Mouse (Mus musculus): ENCODE measurements around the gene Gm14226.
"Not testable (repeated sequence)": the region's sequence is repeated elsewhere in the genome, so short reads cannot be mapped to it uniquely, and the experiment has no call there.

The Gm14226 gene

DNA sequence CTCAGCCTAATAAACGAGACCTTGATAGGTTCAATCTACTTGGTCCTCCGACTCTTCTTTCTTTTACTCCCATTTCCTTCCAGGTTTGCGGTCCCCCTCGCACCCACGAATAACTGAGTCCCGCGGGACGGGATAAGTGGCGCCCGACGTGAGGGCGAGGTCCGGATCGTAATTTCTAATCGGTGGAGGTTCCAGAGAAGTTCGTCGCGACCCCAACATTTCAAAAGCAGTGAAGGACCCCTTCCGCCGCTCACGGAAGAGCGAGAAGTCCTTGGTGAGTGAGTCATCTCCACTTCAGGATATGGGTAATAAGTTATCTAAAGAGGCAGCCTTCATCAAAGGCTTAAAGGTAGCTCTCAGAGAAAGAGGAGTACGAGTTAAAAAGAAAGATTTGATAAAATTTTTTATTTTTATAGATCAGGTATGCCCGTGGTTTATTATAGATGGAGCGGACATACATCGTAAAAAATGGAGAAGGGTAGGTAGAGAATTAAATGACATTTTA, at the start of gene Gm14226:
Gene Gm14226 (plus strand): TSS at position 16 of the 505 bp plus-strand sequence.
- DNase-seq (ENCODE audit: low read depth, low spot score): not testable (repeated sequence)

DNA sequence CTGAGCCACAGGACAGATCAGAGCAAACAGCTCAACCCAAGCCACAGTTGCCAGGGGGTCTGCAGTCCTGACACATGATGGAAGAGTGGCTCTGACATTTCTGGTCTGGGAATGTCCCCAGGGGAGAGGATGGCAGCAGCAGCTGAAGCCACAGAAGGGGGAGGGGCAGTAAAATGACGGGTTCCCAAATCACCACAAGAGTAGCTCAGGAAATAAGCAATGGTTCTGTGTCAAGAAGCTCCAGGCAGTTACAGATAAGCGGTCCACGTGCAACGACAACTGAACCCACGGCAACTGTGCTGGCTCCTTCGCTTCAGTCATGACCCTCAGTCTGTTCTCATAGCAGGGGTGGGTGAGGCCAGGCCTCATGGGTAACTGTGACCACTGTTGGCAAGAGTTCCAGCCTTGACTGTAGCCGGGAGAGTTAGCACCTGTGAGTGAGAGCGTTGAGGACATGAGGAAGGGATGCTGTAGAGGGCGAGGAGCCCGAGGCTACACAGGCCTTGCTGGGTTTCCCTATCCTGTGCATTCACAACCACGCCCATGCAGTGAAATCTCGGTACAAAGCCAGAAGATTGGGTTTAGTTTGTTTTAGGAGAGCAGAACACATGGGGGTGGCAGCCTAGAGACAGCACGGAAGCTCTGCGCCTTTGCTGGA, 48.2 kb upstream of the Gm14226 start:
- DNase-seq (ENCODE audit: low read depth, low spot score): not testable (repeated sequence)

DNA sequence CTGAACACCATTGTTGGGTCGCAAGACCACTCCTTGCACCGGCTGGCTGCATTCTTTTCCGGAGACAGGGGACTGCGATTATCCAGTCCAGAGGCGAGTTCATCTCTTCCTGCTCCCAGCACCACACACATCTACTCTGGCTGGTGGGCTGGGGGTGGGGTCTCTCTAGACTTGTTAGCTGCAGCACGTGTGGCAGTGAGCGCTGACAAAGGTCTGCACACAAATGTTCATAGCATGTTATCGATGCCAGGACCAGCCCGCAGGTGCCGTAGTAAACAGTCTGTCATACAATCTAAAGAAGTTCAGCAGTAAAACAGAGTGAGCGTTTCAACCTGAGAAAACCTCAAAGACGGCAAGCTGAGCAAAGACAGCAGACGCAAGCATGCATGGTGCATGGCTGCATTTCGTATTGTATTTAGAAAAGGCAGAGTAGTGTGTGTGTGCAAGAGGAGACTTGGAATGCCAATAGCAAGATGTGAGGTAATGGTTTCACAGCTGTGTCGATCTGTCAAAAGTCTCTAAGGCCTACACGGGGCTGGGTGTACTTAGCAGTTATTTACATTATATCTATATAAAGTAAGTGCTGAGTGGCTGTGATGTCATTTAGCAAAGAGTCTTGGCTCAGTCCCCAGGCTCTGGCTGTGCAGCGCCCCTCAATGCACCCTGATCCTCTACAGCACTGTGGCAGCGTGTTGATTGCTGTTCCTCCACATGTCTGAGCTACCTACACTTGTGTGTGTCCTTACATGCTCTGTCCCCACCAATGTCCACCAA, 46.0 kb upstream of the Gm14226 start:
- no peak for DNase-seq (ENCODE audit: low read depth, low spot score)

DNA sequence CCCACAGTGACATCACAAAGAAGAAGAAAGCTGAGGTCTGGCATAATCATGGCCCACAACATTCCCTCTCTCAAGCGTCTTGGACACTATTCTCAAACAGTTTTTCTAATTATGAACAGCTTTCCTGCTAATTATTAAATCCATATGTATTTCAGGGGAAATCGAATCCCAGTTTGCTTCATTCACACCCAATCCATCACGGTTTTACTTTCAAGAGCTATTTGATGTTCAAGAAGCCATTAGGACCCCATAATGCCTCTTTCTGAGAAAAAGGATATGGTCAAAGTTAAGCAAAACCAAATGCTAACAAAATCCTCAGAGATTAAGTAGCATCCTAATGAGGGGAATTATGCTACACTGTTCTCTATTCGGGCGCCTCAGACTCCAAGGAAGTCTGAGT, 45.1 kb upstream of the Gm14226 start:
- no peak for DNase-seq (ENCODE audit: low read depth, low spot score)

DNA sequence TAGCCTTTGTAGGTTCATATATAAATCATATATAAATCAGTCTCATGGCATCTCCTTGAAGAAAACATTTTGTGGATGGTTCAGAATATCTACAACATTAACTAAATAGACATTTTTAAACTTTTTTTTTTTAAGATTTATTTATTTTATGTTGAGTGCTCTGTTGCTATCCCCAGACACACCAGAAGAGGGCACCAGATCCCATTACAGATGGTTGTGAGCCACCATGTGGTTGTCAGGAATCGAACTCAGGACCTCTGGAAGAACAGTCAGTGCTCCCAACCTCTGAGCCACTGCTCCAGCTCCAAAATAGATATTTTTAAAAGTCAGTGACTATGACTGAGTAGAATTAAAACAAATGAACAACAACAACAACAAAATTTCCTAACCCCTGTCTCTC, 31.5 kb upstream of the Gm14226 start:
- peak; percentile 22 for DNase-seq (ENCODE audit: low read depth, low spot score)

DNA sequence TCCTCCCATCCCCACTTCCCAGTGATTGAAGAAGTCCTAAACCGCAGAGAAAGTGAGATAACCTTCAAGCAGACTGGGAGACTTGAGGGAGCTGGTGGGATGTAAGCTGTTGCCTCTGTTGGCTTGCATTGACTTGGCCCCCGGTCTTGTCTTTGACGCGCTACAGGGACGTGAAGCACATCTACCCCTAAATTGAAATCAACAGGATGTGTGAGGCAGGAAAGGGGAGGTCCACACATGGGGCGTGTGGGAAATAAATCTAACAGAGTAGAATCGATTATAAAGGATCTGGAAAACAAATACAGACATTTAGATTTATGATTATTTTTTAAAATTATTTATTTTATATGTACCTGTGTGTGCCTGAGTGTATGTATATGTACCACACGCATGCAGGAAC, 26.7 kb upstream of the Gm14226 start:
- no peak for DNase-seq (ENCODE audit: low read depth, low spot score)

DNA sequence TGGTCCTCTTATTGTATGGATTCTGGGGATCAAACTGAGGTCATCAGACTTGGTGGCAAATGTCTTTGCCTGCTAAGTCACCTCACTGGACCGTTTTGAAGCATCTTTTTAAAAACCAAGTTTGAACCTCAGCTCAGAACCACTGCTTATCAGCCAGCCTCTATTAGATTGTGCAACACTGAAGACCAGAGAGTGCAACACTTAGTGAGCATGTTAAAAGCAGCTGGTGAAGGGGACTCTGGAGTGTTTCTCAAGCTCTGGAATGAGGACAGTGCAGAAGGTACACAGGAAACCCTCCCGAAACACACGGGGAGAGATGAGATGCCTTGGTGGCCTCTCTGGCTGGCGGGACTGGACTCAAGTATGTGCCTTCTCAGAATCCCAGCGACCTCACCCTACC, 26.0 kb upstream of the Gm14226 start:
- no peak for DNase-seq (ENCODE audit: low read depth, low spot score)

DNA sequence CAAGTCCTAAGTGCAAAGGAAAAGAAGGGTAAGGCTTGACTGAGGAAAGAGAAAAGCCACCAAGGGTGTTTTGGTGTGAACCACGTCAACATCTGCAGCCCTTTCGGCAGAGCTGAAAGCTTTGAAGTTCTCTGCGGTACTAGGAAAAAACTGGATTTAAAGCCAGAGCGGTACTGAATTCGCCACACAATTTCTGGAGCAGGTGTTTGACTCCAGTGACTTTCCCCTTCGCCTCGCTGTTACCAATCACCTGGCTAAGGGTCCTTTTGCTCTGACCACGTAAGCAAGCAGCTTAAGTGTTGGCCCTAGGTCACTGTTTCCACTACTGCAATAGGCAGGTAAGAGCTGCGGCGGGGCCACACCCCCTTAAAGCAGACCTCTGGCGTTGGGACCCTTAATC, 12.6 kb upstream of the Gm14226 start:
- no peak for DNase-seq (ENCODE audit: low read depth, low spot score)

DNA sequence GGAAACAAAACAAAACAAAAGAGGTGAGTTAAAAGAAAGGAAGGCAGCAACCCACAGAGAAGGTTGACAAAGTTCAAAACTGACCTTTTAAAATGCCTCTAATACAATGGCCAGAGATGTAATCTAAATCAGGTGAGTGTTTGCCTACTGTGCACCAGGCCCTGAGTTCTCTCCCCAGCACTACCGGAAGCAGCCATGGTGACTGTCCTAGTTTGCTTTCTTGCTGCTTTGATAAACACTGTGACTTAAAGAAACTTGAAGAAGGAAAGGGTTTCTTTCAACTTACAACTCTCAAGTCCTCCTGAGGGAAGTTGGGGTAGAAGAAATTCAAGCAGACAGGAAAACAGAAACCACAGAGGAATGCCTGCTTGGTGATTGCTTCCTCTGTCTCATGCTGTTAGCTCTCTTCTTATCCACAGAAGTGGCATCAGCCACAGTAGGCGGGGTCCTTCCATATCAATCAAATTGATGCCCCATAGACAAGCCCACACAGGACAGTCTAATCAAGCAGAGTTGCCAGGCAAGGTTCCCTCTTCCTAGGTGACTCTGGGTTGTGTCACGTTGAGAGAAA, 6.9 kb upstream of the Gm14226 start:
- DNase-seq (ENCODE audit: low read depth, low spot score): peak; percentile 85

DNA sequence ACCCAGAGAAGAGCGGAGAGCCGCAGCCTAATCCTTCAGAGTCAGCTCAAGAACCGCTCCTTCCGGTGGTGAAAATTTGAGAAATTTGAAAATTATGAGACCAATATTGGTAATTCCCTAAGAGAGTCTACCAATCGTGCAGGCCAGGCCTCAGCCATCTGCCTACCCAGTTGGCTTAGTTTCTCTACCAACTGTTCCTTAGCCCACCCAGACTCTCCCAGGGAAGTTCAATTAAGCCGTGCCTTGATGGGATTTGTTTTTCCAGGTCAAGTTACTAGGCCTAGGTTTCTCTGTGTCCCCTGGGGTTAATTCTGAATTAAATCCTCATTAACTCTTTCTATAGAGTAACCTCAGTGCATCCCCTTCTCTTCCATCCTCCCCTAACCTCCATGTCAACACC, 5.1 kb upstream of the Gm14226 start:
- no peak for DNase-seq (ENCODE audit: low read depth, low spot score)

DNA sequence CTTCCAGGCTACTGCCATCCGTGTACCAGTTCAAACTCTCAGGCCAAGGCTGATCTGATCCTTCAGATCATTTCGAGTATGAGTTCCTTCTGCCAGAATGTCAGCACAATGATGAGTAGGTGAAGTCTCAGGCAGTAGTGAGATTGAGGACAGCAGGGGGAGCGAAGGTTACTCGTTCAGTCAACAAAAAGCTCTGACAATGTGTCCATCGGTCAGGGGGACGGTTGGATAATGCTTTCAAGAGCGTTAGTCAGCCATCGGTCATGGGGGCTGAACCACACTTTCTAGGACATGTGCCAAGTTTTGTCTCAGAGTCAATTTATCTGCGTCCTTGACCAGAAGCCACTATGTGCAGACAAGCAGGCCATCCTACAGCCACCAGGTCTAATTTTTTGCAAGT, 1.3 kb upstream of the Gm14226 start:
- not testable (repeated sequence) for DNase-seq (ENCODE audit: low read depth, low spot score)

DNA sequence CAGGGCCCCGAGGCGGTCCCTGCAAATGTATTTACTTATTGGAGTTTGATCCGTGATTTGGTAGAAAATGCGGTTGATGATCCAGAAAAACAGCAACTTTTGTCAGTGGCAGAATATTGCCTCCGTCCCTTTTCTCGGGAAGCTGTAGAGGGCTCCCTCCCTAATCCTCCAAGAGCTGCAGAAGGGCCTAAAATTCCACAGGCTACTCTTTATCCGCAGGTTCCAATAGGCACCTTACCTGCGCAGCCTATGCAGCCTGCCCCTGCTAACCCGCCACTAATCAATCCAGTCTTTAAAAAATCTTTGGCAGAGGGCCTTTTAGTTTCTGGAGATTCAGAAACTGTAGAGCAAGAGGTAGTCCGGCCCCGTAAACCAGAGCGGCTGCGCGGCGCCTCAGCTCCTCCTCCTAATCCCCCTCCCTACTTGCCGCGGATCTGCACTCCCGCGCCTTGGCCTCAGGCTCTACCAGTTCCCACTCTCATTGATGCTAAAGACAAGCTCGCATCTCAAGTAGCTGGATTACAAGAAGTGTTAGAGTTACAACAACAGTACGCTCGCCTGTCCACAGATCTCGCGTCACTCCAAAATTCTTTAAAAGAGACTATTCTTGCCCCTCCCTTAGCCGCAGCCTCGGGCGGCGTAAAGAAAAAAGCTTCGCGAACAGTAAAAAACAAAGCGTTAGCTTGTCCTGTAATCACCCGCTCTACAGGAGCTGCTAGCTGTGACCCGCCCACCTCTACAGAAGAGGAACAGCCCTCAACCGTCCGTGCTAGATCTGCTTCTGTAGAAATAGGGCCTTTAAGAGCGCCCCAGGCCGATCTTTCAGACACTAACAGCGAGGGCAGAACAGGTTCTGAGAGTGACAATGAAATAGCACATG, 936 bp downstream of the Gm14226 start:
- peak; percentile 44 for DNase-seq (ENCODE audit: low read depth, low spot score)

DNA sequence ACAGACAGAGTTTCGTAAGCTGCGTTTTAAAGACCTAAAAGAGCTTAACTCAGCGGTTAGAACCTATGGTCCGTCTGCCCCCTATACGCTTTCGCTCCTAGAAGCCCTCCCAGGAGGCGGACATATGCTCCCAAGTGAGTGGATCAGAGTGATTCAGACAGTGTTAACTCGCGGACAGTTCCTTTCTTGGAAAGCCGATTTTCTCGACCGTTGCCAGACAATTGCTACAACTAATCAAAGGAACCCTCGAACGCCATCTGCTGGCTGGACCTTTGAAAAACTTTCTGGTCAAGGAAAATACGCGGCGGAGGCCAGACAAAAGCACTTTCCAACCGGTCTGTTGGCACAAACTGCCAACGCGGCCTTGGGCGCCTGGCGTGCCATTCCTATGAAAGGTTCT, 1.6 kb downstream of the Gm14226 start:
- peak; percentile 83 for DNase-seq (ENCODE audit: low read depth, low spot score)

DNA sequence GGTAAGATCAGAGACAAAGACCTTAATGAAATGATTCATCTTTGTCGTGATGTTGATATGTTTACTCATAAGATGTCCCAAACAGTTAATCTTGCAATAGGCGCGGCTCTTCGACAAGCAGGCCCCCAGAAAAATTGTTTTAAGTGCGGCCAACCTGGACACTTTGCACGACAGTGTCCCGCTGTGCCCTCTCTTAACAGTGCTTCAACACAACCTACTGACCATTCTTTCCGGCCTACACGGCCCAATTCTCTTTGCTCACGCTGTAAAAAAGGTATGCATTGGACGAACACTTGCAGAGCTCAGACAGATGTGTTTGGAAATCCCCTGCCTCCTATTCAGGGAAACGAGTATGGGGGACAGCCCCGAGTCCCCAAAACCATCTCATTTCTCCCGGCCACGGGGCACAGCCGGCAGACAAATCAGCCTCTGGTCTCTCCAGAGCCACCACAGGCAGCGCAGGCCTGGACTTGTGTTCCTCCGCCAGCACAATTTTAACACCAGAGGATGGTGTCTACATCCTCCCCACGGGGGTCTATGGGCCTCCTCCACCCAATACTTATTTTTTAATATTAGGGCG, 2.3 kb downstream of the Gm14226 start:
- not testable (repeated sequence) for DNase-seq (ENCODE audit: low read depth, low spot score)

DNA sequence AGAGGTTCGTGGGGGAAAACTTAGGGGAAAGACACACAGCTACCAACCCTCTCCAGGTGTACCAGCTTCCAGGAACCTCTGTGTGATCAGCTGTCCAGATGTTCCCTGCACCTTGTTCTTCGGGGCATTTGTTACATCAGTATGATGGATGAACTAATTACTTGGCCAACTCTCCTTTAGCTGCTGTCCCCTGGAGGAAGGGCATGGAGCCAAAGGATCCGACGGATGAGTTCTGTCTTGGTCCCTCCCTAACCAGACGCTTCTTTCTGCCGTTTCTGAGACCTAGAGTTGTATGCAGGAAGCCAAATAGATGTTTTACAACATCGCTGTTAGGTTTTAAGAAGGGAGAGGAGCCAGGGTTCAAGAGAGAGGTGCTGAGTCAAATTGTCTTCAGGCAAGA, 12.8 kb downstream of the Gm14226 start:
- DNase-seq (ENCODE audit: low read depth, low spot score): peak; percentile 47

DNA sequence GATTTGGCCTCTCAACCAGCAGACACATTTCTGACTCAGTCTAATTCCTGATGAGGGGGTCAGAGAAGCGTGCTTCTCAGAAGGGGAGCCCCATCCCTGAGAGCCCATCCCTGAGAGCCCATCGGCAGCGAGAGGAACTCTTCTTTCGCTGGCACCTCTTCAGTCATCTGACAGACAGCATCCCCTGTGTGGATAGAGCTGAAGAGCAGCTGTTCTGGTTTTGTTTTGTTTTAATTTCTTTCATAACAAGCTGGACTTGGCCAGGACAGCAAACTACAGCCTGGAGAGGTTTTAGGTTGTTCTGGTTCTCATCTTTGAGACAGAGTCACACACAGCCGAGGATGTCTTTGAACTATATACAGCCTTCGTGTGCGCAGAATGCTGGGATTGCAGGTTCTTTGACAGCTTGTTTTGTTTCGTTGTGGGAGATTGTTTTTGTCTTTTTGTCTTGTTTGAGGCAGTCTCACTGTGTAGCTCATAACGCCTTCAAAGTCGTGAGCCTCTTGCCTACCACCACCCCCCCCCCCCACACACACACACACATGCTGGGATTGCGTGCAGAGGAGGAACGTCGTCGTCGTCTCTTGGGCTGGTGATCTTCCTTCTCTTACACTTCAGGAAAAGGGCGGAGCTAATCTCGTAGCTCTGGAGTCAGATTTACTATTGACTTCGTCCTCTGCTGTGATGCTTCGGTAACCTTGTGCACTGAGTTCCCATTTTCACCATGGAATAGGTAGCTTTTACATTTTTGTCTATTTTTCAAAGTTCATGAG, 15.1 kb downstream of the Gm14226 start:
- no peak for DNase-seq (ENCODE audit: low read depth, low spot score)

DNA sequence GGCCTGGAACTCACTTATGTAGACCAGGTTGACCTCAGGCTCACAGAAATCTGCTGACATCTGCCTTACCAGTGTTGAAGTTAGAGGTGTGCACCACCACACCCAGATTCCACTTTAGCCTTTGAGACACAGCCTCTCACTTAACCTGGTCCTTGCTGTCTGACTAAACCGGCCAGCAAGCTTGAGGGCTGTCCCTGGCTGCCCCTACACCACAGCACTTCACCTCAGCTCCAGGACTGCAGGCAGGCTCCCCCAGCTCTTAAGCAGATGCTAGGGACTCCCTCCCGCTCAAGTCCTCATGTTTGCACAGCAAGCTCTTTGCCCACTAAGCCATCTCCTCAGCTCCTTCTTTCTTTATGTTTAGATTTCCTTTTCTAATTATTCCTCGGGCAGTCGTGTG, 21.9 kb downstream of the Gm14226 start:
- DNase-seq (ENCODE audit: low read depth, low spot score): no peak

DNA sequence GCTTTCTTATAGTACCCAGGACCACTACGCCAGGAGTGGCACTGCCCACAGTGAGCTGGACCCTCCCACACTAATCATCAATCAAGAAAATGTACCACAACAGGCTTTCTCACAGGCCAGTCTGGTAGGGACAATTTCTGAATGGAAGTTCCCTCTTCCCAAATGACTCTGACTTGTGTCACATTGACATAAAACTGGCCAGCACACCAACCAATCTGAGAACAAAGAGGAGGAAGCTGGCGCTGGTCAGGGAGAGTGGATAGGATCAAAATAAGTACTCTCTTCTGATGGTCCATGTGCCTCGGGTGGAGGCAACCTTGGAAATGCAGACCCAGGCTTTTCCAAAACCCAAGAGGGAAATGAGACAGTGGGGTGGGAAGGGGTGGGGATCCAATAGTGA, 26.5 kb downstream of the Gm14226 start:
- DNase-seq (ENCODE audit: low read depth, low spot score): no peak

DNA sequence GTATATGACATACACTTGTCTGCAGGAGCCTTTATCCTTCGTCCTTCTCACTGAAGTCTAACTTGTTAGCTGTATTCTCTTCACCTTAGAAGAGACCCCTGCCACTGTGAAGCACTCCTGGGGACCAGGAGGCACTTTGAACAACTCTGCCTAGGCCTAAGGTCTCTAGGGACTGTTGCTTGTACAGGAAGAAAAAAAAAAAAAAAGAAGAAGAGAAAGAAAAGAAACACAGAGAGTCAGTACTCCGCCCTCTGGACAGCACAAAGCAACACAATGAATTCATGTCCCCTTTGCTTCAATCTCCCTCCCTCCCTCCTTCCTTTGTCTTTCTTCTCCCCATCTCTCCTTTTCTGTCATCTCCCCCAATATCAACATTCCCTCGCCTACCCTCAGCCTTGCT, 27.0 kb downstream of the Gm14226 start:
- DNase-seq (ENCODE audit: low read depth, low spot score): no peak

DNA sequence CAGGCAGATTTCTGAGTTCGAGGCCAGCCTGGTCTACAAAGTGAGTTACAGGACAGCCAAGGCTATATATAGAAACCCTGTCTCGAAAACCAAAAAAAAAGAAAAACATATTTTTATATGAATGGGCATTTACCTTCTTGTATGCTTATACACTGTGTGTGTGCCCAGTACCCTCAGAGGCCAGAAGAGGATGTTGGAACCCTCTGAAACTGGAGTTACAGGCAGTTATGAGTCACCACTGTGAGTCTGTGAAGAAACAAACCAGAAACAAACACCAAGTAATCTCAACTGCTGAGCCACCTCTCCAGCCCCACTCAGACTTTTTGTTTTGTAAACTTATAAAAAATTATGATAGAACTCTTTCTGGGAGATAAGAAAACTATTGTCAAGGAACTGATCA, 28.7 kb downstream of the Gm14226 start:
- DNase-seq (ENCODE audit: low read depth, low spot score): peak; percentile 64
